Mouse (Mus musculus): Measurements from ENCODE around the gene Acsl1.
A peak's percentile ranks its signal among the peaks of the same experiment; 100 is the strongest.

Gene Acsl1

GRCm38 (mm10) chr8:46470792-46471781 lies at the start of gene Acsl1:
Acsl1 (plus strand) TSS chr8:46471037.
- DNase-seq (ENCODE audit: low read depth, low spot score): peak; percentile 99

GRCm38 (mm10) chr8:46421515-46421914 lies 49.3 kb upstream of the Acsl1 start:
- no peak for DNase-seq (ENCODE audit: low read depth, low spot score)

- DNase-seq (ENCODE audit: low read depth, low spot score): no peak
These were observed 42.9 kb upstream of the Acsl1 start for GRCm38 (mm10) chr8:46427940-46428339.

- DNase-seq (ENCODE audit: low read depth, low spot score): no peak
These were observed 41.0 kb upstream of the Acsl1 start for GRCm38 (mm10) chr8:46429871-46430270.

GRCm38 (mm10) chr8:46431921-46432320 lies 38.9 kb upstream of the Acsl1 start:
- DNase-seq (ENCODE audit: low read depth, low spot score): no peak

GRCm38 (mm10) chr8:46432581-46432980 lies 38.3 kb upstream of the Acsl1 start:
- no peak for DNase-seq (ENCODE audit: low read depth, low spot score)

GRCm38 (mm10) chr8:46433656-46434055 lies 37.2 kb upstream of the Acsl1 start:
- DNase-seq (ENCODE audit: low read depth, low spot score): no peak

GRCm38 (mm10) chr8:46438491-46438890 lies 32.3 kb upstream of the Acsl1 start:
- DNase-seq (ENCODE audit: low read depth, low spot score): no peak

GRCm38 (mm10) chr8:46445964-46446915 lies 24.6 kb upstream of the Acsl1 start:
- DNase-seq (ENCODE audit: low read depth, low spot score): no peak

- no peak for DNase-seq (ENCODE audit: low read depth, low spot score)
These were observed 23.5 kb upstream of the Acsl1 start for GRCm38 (mm10) chr8:46447334-46447733.

- DNase-seq (ENCODE audit: low read depth, low spot score): no peak
These were observed 22.2 kb upstream of the Acsl1 start for GRCm38 (mm10) chr8:46448606-46449005.

- no peak for DNase-seq (ENCODE audit: low read depth, low spot score)
These were observed 21.8 kb upstream of the Acsl1 start for GRCm38 (mm10) chr8:46449063-46449462.

- DNase-seq (ENCODE audit: low read depth, low spot score): no peak
These were observed 21.1 kb upstream of the Acsl1 start for GRCm38 (mm10) chr8:46449723-46450251.

GRCm38 (mm10) chr8:46458215-46458811 lies 12.5 kb upstream of the Acsl1 start:
- no peak for DNase-seq (ENCODE audit: low read depth, low spot score)

GRCm38 (mm10) chr8:46468400-46468799 lies 2.4 kb upstream of the Acsl1 start:
- DNase-seq (ENCODE audit: low read depth, low spot score): no peak

- DNase-seq (ENCODE audit: low read depth, low spot score): no peak
These were observed 1.6 kb upstream of the Acsl1 start for GRCm38 (mm10) chr8:46469071-46469769.

- no peak for DNase-seq (ENCODE audit: low read depth, low spot score)
These were observed 596 bp upstream of the Acsl1 start for GRCm38 (mm10) chr8:46470091-46470791.

- DNase-seq (ENCODE audit: low read depth, low spot score): peak; percentile 41
These were observed 1.2 kb downstream of the Acsl1 start for GRCm38 (mm10) chr8:46471926-46472485.

- no peak for DNase-seq (ENCODE audit: low read depth, low spot score)
These were observed 3.3 kb downstream of the Acsl1 start for GRCm38 (mm10) chr8:46474120-46474519.

GRCm38 (mm10) chr8:46474634-46475033 lies 3.8 kb downstream of the Acsl1 start:
- DNase-seq (ENCODE audit: low read depth, low spot score): no peak

Measured in retina, adult 2 months (tissue).